Mouse (Mus musculus): Measurements from ENCODE around the gene Aff1. TPM values are rescaled to one million over a fixed set of nuclear protein-coding genes. Genes with fewer than 3 reads are reported as not detected.
A peak's percentile ranks its signal among the peaks of the same experiment; 100 is the strongest.

The Aff1 gene
- 4.3 and 4.9 TPM in 2 replicates for polyA plus RNA-seq (2015; fragmentation: Nextera tagmentation; extraction: Ambion mirVana)

DNA sequence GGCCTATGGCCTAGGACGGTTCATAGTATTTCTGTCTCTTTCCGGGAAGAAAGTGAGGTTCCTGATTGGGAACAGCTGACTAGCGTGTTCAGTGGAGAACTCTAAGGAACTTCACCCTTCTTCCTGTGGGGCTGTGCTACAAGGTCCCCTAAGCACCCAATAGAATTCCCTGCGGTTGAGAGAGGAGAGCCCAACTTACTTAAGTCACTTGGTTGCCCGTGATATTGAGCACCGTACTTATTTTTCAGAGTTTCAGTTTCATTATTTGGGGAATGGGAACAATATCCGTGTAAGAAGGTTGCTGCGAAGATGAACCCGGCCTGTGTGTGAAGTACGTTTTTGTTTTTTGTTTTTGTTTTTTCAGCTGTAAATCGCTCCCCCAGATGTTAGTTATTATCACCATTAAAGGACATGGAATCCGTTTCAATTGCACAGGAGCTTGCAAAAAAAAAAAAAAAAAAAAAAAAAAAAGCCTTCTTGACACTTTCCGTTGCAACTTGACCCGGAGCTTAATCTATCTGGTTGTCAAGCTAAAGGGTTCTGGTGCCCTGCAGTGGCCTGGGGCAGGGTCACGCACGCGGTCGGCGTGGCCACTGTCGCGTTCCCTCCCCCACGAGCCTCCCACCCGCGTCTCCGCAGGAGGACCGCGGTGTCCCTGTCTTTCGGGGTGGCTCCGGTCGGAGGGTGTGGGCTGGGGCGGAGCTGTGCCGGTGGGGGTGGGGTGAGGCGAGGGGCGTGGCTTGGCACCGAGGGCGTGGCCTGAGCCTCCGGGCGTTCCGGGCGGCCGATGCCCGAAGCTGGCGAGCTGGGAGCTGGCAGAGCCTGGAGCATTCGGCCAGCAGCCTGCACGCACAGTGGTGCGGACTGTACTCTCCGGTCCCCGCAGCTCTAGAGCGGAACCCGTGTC is at the start of gene Aff1:
Aff1 (plus strand) TSS at position 751 of the 907 bp plus-strand sequence.
- peak; percentile 9; the same call in 1 of the 2 replicates for TF ChIP-seq CTCF (IDR thresholded peaks at IDR 0.05; ENCODE audit: low read depth)
- no peak for TF ChIP-seq EP300 (optimal IDR thresholded peaks at IDR 0.05)
- ATAC-seq (ENCODE audit: low FRiP score, low TSS enrichment) (peak; percentile 96), DNase-seq (ENCODE audit: low spot score) (peak; percentile 95)
- H3K27me3 ChIP-seq (ENCODE audit: control insufficient read depth, insufficient read depth, low read length): no peaks in the 10 kb centered on the region
- H3K9ac ChIP-seq (ENCODE audit: low read length): peak within 1 kb of the TSS; percentile 76
- no peaks in the 10 kb centered on the region for H3K36me3 ChIP-seq (ENCODE audit: control insufficient read depth, insufficient read depth, low read length)
- peak within 1 kb of the TSS; percentile 100 for H3K4me2 ChIP-seq (replicated peaks; ENCODE audit: low read depth)
- H3K4me3 ChIP-seq (ENCODE audit: low read depth, low read length): peak within 1 kb of the TSS; percentile 79
- 0 out of 2 replicates have a peak, but pooled peaks cover 3% of the 10 kb centered on the region for H3K4me1 ChIP-seq (replicated peaks; ENCODE audit: control insufficient read depth, insufficient read depth)
- peak within 1 kb of the TSS; percentile 80 for H3K27ac ChIP-seq (replicated peaks)
- H3K9me3 ChIP-seq (ENCODE audit: control insufficient read depth, low read length): no peaks in the 10 kb centered on the region
- WGBS: 3% methylated on average over 50 of the region's 50 CpGs

DNA sequence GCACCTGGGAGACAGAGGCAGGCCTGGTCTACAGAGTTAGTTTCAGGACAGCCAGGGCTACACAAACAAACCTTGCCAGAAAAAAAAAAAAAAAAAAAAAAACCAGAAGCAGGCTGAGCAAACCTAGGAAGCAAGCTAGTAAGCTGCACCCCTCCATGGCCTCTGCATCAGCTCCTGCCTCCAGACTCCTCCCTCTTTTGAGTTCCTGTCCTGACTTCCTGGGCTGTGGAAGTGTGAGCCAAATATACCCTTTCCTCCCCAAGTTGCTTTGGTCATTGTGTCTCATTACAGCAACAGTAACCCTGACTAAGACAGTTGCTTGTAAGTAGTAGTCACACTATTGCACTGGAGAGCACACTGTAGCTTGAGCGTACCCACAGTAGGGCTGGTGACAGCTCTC is 48.0 kb upstream of the Aff1 start:
- Histone ChIP-seq H3K9me3 (ENCODE audit: control insufficient read depth, low read length) (no peaks in the 10 kb centered on the region), H3K4me2 (replicated peaks; ENCODE audit: low read depth) (no peak overlapping the region), H3K27ac (replicated peaks) (peak overlapping the region; percentile 13; the same call in 1 of the 2 replicates), H3K9ac (ENCODE audit: low read length) (no peak overlapping the region), H3K27me3 (ENCODE audit: control insufficient read depth, insufficient read depth, low read length) (no peaks in the 10 kb centered on the region), H3K36me3 (ENCODE audit: control insufficient read depth, insufficient read depth, low read length) (no peaks in the 10 kb centered on the region), H3K4me3 (ENCODE audit: low read depth, low read length) (no peak overlapping the region), H3K4me1 (replicated peaks; ENCODE audit: control insufficient read depth, insufficient read depth) (no peaks in the 10 kb centered on the region)
- no peak for DNase-seq (ENCODE audit: low spot score)
- ATAC-seq (ENCODE audit: low FRiP score, low TSS enrichment): no peak
- WGBS: 82% methylated on average over 1 of the region's 1 CpGs
- TF ChIP-seq CTCF (IDR thresholded peaks at IDR 0.05; ENCODE audit: low read depth): no peak
- TF ChIP-seq EP300 (optimal IDR thresholded peaks at IDR 0.05): no peak

DNA sequence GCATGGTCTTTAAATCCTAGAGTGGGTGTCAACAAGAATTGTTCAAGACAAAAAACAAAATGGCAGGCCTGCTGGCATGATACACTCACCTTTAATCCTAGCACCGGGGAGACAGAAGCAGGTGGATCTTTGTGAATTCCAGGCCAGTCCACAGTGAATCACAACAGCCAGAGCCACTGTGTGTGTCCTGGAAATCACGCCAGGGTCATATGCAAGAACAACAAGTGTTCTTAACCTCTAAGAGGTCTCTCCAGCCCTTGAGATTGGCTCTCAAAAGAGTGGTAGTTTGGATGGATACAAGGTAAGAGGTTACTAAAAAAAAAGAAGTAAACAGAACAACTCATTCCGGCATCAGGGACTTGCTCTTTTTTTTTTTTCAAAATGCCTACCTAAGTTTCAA is 44.9 kb upstream of the Aff1 start:
- Histone ChIP-seq H3K9ac (ENCODE audit: low read length) (no peak overlapping the region), H3K27me3 (ENCODE audit: control insufficient read depth, insufficient read depth, low read length) (no peaks in the 10 kb centered on the region), H3K9me3 (ENCODE audit: control insufficient read depth, low read length) (no peaks in the 10 kb centered on the region), H3K4me1 (replicated peaks; ENCODE audit: control insufficient read depth, insufficient read depth) (no peaks in the 10 kb centered on the region), H3K4me3 (ENCODE audit: low read depth, low read length) (no peak overlapping the region), H3K36me3 (ENCODE audit: control insufficient read depth, insufficient read depth, low read length) (no peaks in the 10 kb centered on the region), H3K27ac (replicated peaks) (no peak overlapping the region), H3K4me2 (replicated peaks; ENCODE audit: low read depth) (no peak overlapping the region)
- ATAC-seq (ENCODE audit: low FRiP score, low TSS enrichment) (no peak), DNase-seq (ENCODE audit: low spot score) (no peak)
- no peak for TF ChIP-seq EP300 (optimal IDR thresholded peaks at IDR 0.05)
- no peak for TF ChIP-seq CTCF (IDR thresholded peaks at IDR 0.05; ENCODE audit: low read depth)
- WGBS: 81% methylated on average over 3 of the region's 3 CpGs

DNA sequence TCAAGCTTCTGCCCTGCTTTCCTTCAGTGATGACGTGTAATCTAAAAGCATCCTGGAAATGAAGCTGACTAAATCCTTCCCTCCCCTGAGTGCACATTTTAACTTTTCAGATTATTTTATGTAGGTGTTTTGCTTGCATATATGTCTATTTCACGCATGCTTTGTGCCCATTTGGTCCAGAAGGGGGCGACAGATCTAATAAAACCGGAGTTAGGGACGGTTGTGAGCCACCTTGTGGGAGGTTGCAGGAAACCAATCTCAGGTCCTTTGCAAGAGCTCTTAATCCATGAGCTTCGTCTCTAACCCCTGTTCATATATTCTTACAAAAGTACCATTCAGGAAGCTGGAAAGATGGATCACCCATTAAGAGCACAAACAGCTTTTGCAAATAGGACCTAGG is 37.9 kb upstream of the Aff1 start:
- no peak overlapping the region for H3K4me3 ChIP-seq (ENCODE audit: low read depth, low read length)
- H3K4me1 ChIP-seq (replicated peaks; ENCODE audit: control insufficient read depth, insufficient read depth): no peaks in the 10 kb centered on the region
- no peak overlapping the region; the same call in 1 of the 2 replicates for H3K27ac ChIP-seq (replicated peaks)
- H3K4me2 ChIP-seq (replicated peaks; ENCODE audit: low read depth): no peak overlapping the region
- no peak overlapping the region for H3K9ac ChIP-seq (ENCODE audit: low read length)
- no peaks in the 10 kb centered on the region for H3K9me3 ChIP-seq (ENCODE audit: control insufficient read depth, low read length)
- no peaks in the 10 kb centered on the region for H3K36me3 ChIP-seq (ENCODE audit: control insufficient read depth, insufficient read depth, low read length)
- H3K27me3 ChIP-seq (ENCODE audit: control insufficient read depth, insufficient read depth, low read length): no peaks in the 10 kb centered on the region
- ATAC-seq (ENCODE audit: low FRiP score, low TSS enrichment) (no peak), DNase-seq (ENCODE audit: low spot score) (peak; percentile 71)
- TF ChIP-seq CTCF (IDR thresholded peaks at IDR 0.05; ENCODE audit: low read depth): peak; percentile 84
- TF ChIP-seq EP300 (optimal IDR thresholded peaks at IDR 0.05): no peak
- 37% methylated on average over 6 of the region's 6 CpGs for whole genome bisulfite sequencing

DNA sequence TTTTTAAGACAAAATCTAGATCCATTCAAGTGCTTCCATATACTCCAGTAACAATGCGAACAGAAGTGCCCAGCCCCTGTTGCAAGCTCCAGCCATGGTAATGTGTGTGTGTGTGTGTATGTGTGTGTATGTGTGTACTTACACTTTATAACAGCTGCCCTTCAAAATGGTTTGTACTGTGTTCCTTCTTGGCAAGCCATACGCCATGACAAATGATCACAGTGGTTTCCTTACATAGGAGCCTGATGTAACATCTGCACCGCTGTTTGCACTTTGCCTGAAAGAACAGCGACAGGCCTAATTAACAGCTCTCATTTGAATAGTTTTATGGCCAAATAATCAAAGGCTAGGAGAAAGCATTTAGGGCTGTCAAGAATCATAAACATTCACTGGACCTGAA is 37.4 kb upstream of the Aff1 start:
- 58% methylated on average over 4 of the region's 4 CpGs for WGBS
- H3K36me3 ChIP-seq (ENCODE audit: control insufficient read depth, insufficient read depth, low read length): no peaks in the 10 kb centered on the region
- ATAC-seq (ENCODE audit: low FRiP score, low TSS enrichment) (no peak), DNase-seq (ENCODE audit: low spot score) (no peak)
- no peaks in the 10 kb centered on the region for H3K9me3 ChIP-seq (ENCODE audit: control insufficient read depth, low read length)
- no peak for TF ChIP-seq EP300 (optimal IDR thresholded peaks at IDR 0.05)
- TF ChIP-seq CTCF (IDR thresholded peaks at IDR 0.05; ENCODE audit: low read depth): no peak
- peak overlapping the region; percentile 92 for H3K4me2 ChIP-seq (replicated peaks; ENCODE audit: low read depth)
- peak overlapping the region; percentile 41 for H3K27ac ChIP-seq (replicated peaks)
- H3K27me3 ChIP-seq (ENCODE audit: control insufficient read depth, insufficient read depth, low read length): no peaks in the 10 kb centered on the region
- no peak overlapping the region for H3K9ac ChIP-seq (ENCODE audit: low read length)
- H3K4me1 ChIP-seq (replicated peaks; ENCODE audit: control insufficient read depth, insufficient read depth): no peaks in the 10 kb centered on the region
- H3K4me3 ChIP-seq (ENCODE audit: low read depth, low read length): peak overlapping the region; percentile 45; the same call in 1 of the 2 replicates

Data from stomach, postnatal 0 days (tissue).